Mouse (Mus musculus) forebrain, postnatal 0 days (tissue): ENCODE results near the gene Gtf2ird1. TPM values are rescaled to one million over a fixed set of nuclear protein-coding genes. Genes with fewer than 3 reads are reported as not detected.
"Not testable (repeated sequence)": the region's sequence is repeated elsewhere in the genome, so short reads cannot be mapped to it uniquely, and the experiment has no call there.

Source experiments
- ATAC-seq: fragments of 200-750 bp; cut with Nextera tagmentation; 2 replicates; pipeline ENCODE4 v1.8.0; 2017; ENCODE audit warnings: mild to moderate bottlenecking, moderate library complexity
- DNase-seq: peaks from one replicate; pipeline ENCODE4 v3.0.0-alpha.2; 2015
- H3K27ac ChIP-seq: fragments of 300-500 bp; sonication (generic); 2 replicates; pipeline ENCODE4 v1.5.1; 2014; ENCODE audit warnings: low read depth, mild to moderate bottlenecking, antibody characterized with exemption, low read length, moderate library complexity, mixed read lengths
- H3K27me3 ChIP-seq: fragments of 300-500 bp; sonication (generic); 2 replicates; pipeline ENCODE4 v1.6.1; 2014; ENCODE audit warnings: mild to moderate bottlenecking, low read length, mixed read lengths; ENCODE audit not compliant: insufficient read depth
- H3K36me3 ChIP-seq: fragments of 300-500 bp; sonication (generic); 2 replicates; pipeline ENCODE4 v1.6.1; 2014; ENCODE audit warnings: mild to moderate bottlenecking, moderate library complexity; ENCODE audit not compliant: insufficient read depth
- H3K4me1 ChIP-seq: fragments of 300-500 bp; sonication (generic); 2 replicates; pipeline ENCODE4 v1.6.1; 2014; ENCODE audit warnings: antibody characterized with exemption; ENCODE audit not compliant: insufficient read depth
- H3K4me2 ChIP-seq: fragments of 300-500 bp; sonication (generic); 2 replicates; pipeline ENCODE4 v1.6.1; 2014; ENCODE audit warnings: low read depth, mild to moderate bottlenecking, moderate library complexity
- H3K4me3 ChIP-seq: fragments of 300-500 bp; sonication (generic); 2 replicates; pipeline ENCODE4 v1.5.1; 2014; ENCODE audit warnings: low read depth, low read length, mixed read lengths
- H3K9ac ChIP-seq: fragments of 300-500 bp; sonication (generic); 2 replicates; pipeline ENCODE4 v1.6.1; 2014; ENCODE audit warnings: mild to moderate bottlenecking
- H3K9me3 ChIP-seq: fragments of 300-500 bp; sonication (generic); 2 replicates; pipeline ENCODE4 v1.6.1; 2016; ENCODE audit warnings: low read length
- CTCF ChIP-seq: sonication (generic); IDR thresholded peaks from 2 replicates; pipeline ENCODE4 v1.5.1; 2016; ENCODE audit warnings: antibody characterized with exemption, control low read depth, low read depth
- WGBS: fragments of 180-500 bp; shearing (Covaris S2); extraction: QIAGEN DNeasy Blood & Tissue Kit; methylation state at CpG from one replicate; pipeline ENCODE4 v1.1.7; 2014; 5-methylcytosine and 5-hydroxymethylcytosine counted together
- polyA plus RNA-seq: library from polyadenylated mRNA; unstranded; fragments of >200 nt; fragmentation: Nextera tagmentation; extraction: Ambion mirVana; gene quantifications from 2 replicates; pipeline ENCODE4 v1.2.1, GENCODE M21; 2015
- total RNA-seq: library from RNA; depleted of rRNA; stranded (reverse); fragments of >200 nt; gene quantifications from 2 replicates; pipeline ENCODE4 v1.2.3, GENCODE M21; 2014

Gene Gtf2ird1
- total and polyA plus RNA-seq, 2 experiments from 2014 or later: 47.1 to 53.6 TPM

GRCm38 (mm10) chr5:134488596-134488995, 32.1 kb upstream of the Gtf2ird1 start:
- TF ChIP-seq CTCF: no peak
- no peak overlapping the region for H3K4me3 ChIP-seq
- H3K4me2 ChIP-seq: no peak overlapping the region
- DNase-seq (no peak), ATAC-seq (no peak)
- H3K4me1 ChIP-seq: no peaks in the 10 kb centered on the region
- no peak overlapping the region for H3K27ac ChIP-seq
- H3K9ac ChIP-seq: no peak overlapping the region
- H3K27me3 ChIP-seq: no peaks in the 10 kb centered on the region
- WGBS: 92% methylated on average over 4 of the region's 4 CpGs
- no peaks in the 10 kb centered on the region for H3K9me3 ChIP-seq
- H3K36me3 ChIP-seq: peaks cover 42% of the 10 kb centered on the region

- WGBS: 73% methylated on average over 10 of the region's 10 CpGs
- DNase-seq: no peak
- Histone ChIP-seq H3K4me2 (no peak overlapping the region), H3K27me3 (no peaks in the 10 kb centered on the region), H3K27ac (no peak overlapping the region), H3K9me3 (no peaks in the 10 kb centered on the region), H3K36me3 (peaks cover 37% of the 10 kb centered on the region), H3K9ac (no peak overlapping the region), H3K4me1 (no peaks in the 10 kb centered on the region), H3K4me3 (no peak overlapping the region)
- no peak for TF ChIP-seq CTCF
- ATAC-seq: no peak
These were observed 31.5 kb upstream of the Gtf2ird1 start for GRCm38 (mm10) chr5:134488042-134488441.

GRCm38 (mm10) chr5:134485900-134486665, 29.6 kb upstream of the Gtf2ird1 start:
- Histone ChIP-seq H3K4me3 (no peak overlapping the region), H3K27me3 (no peaks in the 10 kb centered on the region), H3K36me3 (peaks cover 22% of the 10 kb centered on the region), H3K9ac (no peak overlapping the region), H3K27ac (no peak overlapping the region), H3K4me2 (no peak overlapping the region), H3K4me1 (no peaks in the 10 kb centered on the region), H3K9me3 (no peaks in the 10 kb centered on the region)
- TF ChIP-seq CTCF: peak; percentile 97
- DNase-seq (peak; percentile 90), ATAC-seq (peak; percentile 69)
- 63% methylated on average over 13 of the region's 13 CpGs for WGBS

GRCm38 (mm10) chr5:134485183-134485730, 28.7 kb upstream of the Gtf2ird1 start:
- Histone ChIP-seq H3K4me2 (no peak overlapping the region), H3K27ac (no peak overlapping the region), H3K9ac (no peak overlapping the region), H3K36me3 (peaks cover 14% of the 10 kb centered on the region), H3K4me1 (no peaks in the 10 kb centered on the region), H3K27me3 (no peaks in the 10 kb centered on the region), H3K9me3 (no peaks in the 10 kb centered on the region), H3K4me3 (no peak overlapping the region)
- DNase-seq (no peak), ATAC-seq (no peak)
- WGBS: 79% methylated on average over 7 of the region's 7 CpGs
- TF ChIP-seq CTCF: no peak

- 87% methylated on average over 1 of the region's 1 CpGs for WGBS
- H3K4me3 ChIP-seq: no peak overlapping the region
- no peak for DNase-seq
These were observed 26.8 kb upstream of the Gtf2ird1 start for GRCm38 (mm10) chr5:134483291-134483690.

GRCm38 (mm10) chr5:134482331-134482730, 25.8 kb upstream of the Gtf2ird1 start:
- Histone ChIP-seq H3K9ac (no peak overlapping the region), H3K9me3 (no peaks in the 10 kb centered on the region), H3K4me2 (no peak overlapping the region), H3K4me3 (no peak overlapping the region), H3K27me3 (no peaks in the 10 kb centered on the region), H3K27ac (no peak overlapping the region), H3K36me3 (no peaks in the 10 kb centered on the region), H3K4me1 (no peaks in the 10 kb centered on the region)
- TF ChIP-seq CTCF: no peak
- ATAC-seq (no peak), DNase-seq (no peak)
- 43% methylated on average over 11 of the region's 11 CpGs for WGBS

More at GRCm38 (mm10) chr5:134483291-134483690, 26.8 kb upstream of the Gtf2ird1 start:
- ATAC-seq: no peak
- no peaks in the 10 kb centered on the region for H3K36me3 ChIP-seq
- no peak overlapping the region for H3K9ac ChIP-seq
- no peak overlapping the region for H3K27ac ChIP-seq
- no peaks in the 10 kb centered on the region for H3K9me3 ChIP-seq
- no peaks in the 10 kb centered on the region for H3K27me3 ChIP-seq
- H3K4me2 ChIP-seq: no peak overlapping the region
- no peak for TF ChIP-seq CTCF
- no peaks in the 10 kb centered on the region for H3K4me1 ChIP-seq

- H3K9me3 ChIP-seq, H3K4me2 ChIP-seq, H3K36me3 ChIP-seq, H3K27ac ChIP-seq, H3K9ac ChIP-seq, H3K4me1 ChIP-seq, ATAC-seq, H3K4me3 ChIP-seq, H3K27me3 ChIP-seq, DNase-seq: not testable (repeated sequence)
These were observed 22.4 kb upstream of the Gtf2ird1 start for GRCm38 (mm10) chr5:134478886-134479285.

- not testable (repeated sequence) for ATAC-seq, H3K4me1 ChIP-seq, H3K4me2 ChIP-seq, H3K4me3 ChIP-seq, H3K27me3 ChIP-seq, H3K9me3 ChIP-seq, H3K9ac ChIP-seq, DNase-seq, H3K36me3 ChIP-seq, H3K27ac ChIP-seq
- WGBS: 90% methylated on average over 7 of the region's 7 CpGs
These were observed 19.2 kb upstream of the Gtf2ird1 start for GRCm38 (mm10) chr5:134475686-134476085.
